Mouse (Mus musculus) brain, embryonic 14.5 days (tissue): ENCODE data around the gene Tbc1d7. TPM values are rescaled to one million over a fixed set of nuclear protein-coding genes. Genes with fewer than 3 reads are reported as not detected.

Experiments
- DNase-seq: peaks from one replicate; pipeline ENCODE4 v3.0.0-alpha.2; 2011; ENCODE audit warnings: low read depth
- CTCF ChIP-seq: fragments of 200-500 bp; IDR thresholded peaks from 2 replicates; pipeline ENCODE4 v1.5.1; 2012; ENCODE audit warnings: inconsistent platforms, mild to moderate bottlenecking, moderate library complexity, borderline replicate concordance; ENCODE audit not compliant: insufficient read depth, insufficient read length; ENCODE audit errors: extremely low read depth
- POLR2A ChIP-seq: fragments of 200-500 bp; IDR thresholded peaks from 2 replicates; pipeline ENCODE4 v1.6.1; 2012; ENCODE audit warnings: mild to moderate bottlenecking, inconsistent platforms, borderline replicate concordance; ENCODE audit not compliant: poor library complexity, insufficient read depth, insufficient read length, severe bottlenecking; ENCODE audit errors: extremely low read depth
- polyA plus RNA-seq: library from polyadenylated mRNA; depleted of rRNA; stranded (reverse); fragments of >200 nt; gene quantifications from 2 replicates; pipeline ENCODE4 v1.2.3, GENCODE M21; 2012; rRNA removed

Gene Tbc1d7
- polyA plus RNA-seq, result 43.0 and 46.2 TPM in 2 replicates

- TF ChIP-seq CTCF (no peak), POLR2A (peak; percentile 73; the same call in 1 of the 2 replicates)
- DNase-seq, result peak; percentile 99
These were observed at the start of gene Tbc1d7 for GRCm38 (mm10) chr13:43171020-43171710. Gene Tbc1d7, minus strand, starts transcription at chr13:43171501.

- no peak for DNase-seq
- TF ChIP-seq POLR2A (no peak), CTCF (no peak)
These were observed 49.3 kb upstream of the Tbc1d7 start for GRCm38 (mm10) chr13:43220635-43221034.

- TF ChIP-seq POLR2A, result no peak
- TF ChIP-seq CTCF, result no peak
- no peak for DNase-seq
These were observed 47.5 kb upstream of the Tbc1d7 start for GRCm38 (mm10) chr13:43218764-43219163.

- no peak for DNase-seq
- TF ChIP-seq POLR2A (no peak), CTCF (no peak)
These were observed 47.0 kb upstream of the Tbc1d7 start for GRCm38 (mm10) chr13:43218284-43218683.

GRCm38 (mm10) chr13:43217686-43218085 lies 46.4 kb upstream of the Tbc1d7 start:
- DNase-seq, result no peak
- TF ChIP-seq CTCF (no peak), POLR2A (no peak)

GRCm38 (mm10) chr13:43217059-43217458 lies 45.8 kb upstream of the Tbc1d7 start:
- no peak for TF ChIP-seq CTCF
- no peak for DNase-seq

- TF ChIP-seq POLR2A, result no peak
- no peak for TF ChIP-seq CTCF
- DNase-seq, result no peak
These were observed 44.8 kb upstream of the Tbc1d7 start for GRCm38 (mm10) chr13:43215994-43216706.

- DNase-seq, result peak; percentile 81
- TF ChIP-seq POLR2A (no peak), CTCF (no peak)
These were observed 44.1 kb upstream of the Tbc1d7 start for GRCm38 (mm10) chr13:43215144-43215993.

- no peak for TF ChIP-seq POLR2A
- TF ChIP-seq CTCF, result no peak
- DNase-seq, result no peak
These were observed 41.0 kb upstream of the Tbc1d7 start for GRCm38 (mm10) chr13:43212338-43212737.

- TF ChIP-seq CTCF, result no peak
- no peak for TF ChIP-seq POLR2A
- DNase-seq, result no peak
These were observed 39.7 kb upstream of the Tbc1d7 start for GRCm38 (mm10) chr13:43210956-43211355.

GRCm38 (mm10) chr13:43209560-43209959 lies 38.3 kb upstream of the Tbc1d7 start:
- TF ChIP-seq CTCF (no peak), POLR2A (no peak)
- DNase-seq, result no peak
